Mouse (Mus musculus): ENCODE measurements around the gene Lgals9. TPM values are rescaled to one million over a fixed set of nuclear protein-coding genes. Genes with fewer than 3 reads are reported as not detected.

Lgals9 gene
- polyA plus RNA-seq, 1 experiment: 10.7 TPM

DNA sequence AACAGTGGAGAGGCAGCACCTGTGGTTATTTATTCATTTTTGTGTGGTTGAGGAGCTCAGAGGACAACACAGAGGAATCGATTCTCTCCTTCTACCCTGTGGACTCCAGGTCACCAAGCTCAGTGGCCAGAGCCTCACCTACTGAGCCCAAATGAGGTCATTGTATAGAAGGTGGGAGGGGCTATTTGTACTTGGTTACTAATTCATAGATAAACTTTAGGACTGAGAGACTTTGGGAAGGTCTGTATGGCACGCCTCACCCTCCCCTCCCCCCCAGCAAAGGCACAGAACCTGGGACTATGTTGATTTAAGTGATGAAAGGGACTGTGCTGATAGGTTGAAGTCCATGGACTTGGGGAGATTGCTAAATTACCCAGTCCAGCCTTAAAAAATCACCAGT lies 2.7 kb downstream of the Lgals9 start:
- H3K4me1 ChIP-seq (ENCODE audit: control insufficient read depth, insufficient read depth, low read length): no peaks in the 10 kb centered on the region
- no peak for TF ChIP-seq CTCF (IDR thresholded peaks at IDR 0.05; ENCODE audit: low read depth, low read length)
- no peak for TF ChIP-seq EP300 (IDR thresholded peaks at IDR 0.05; ENCODE audit: insufficient read depth, low read depth, low read length)
- no peak for TF ChIP-seq POLR2A (IDR thresholded peaks at IDR 0.05; ENCODE audit: insufficient read depth, low read length)
- H3K4me3 ChIP-seq (ENCODE audit: low read depth, low read length): no peak overlapping the region

DNA sequence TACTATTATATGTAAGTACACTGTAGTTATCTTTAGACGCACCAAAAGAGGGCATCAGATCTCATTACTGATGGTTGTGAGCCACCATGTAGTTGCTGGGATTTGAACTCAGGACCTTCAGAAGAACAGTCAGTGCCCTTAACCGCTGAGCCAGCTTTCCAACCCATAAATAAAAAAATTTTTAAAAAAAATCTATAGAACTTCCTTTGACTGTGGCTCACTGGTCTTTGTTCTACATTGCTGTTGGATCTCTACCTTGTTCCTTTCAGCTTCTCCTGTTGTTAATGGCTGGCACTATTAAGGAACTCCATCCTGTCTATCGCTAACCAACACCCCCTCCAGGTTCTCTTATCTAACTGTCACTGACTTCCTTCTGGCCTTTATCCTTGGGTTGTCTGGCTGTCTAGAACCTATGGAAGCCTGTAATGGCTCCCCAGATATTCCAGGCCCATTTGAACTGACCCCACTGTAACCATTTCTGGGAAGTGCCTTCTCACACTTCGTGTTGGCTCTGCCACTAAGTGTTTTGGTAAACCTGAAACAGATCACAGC lies 4.6 kb downstream of the Lgals9 start:
- Histone ChIP-seq H3K4me3 (ENCODE audit: low read depth, low read length) (no peak overlapping the region), H3K4me1 (ENCODE audit: control insufficient read depth, insufficient read depth, low read length) (no peaks in the 10 kb centered on the region), H3K27me3 (ENCODE audit: control insufficient read depth, insufficient read depth, low read length, poor library complexity, severe bottlenecking) (no peaks in the 10 kb centered on the region), H3K9me3 (replicated peaks; ENCODE audit: control insufficient read depth, insufficient read depth, low read length, poor library complexity, severe bottlenecking) (no peaks in the 10 kb centered on the region), H3K36me3 (ENCODE audit: control insufficient read depth, insufficient read depth, low read length, poor library complexity, severe bottlenecking) (no peaks in the 10 kb centered on the region), H3K27ac (ENCODE audit: insufficient read depth, low read length) (no peak overlapping the region), H3K9ac (ENCODE audit: low read depth, poor library complexity, severe bottlenecking) (no peak overlapping the region)
- no peak for TF ChIP-seq CTCF (IDR thresholded peaks at IDR 0.05; ENCODE audit: low read depth, low read length)
- TF ChIP-seq EP300 (IDR thresholded peaks at IDR 0.05; ENCODE audit: insufficient read depth, low read depth, low read length): no peak
- TF ChIP-seq POLR2A (IDR thresholded peaks at IDR 0.05; ENCODE audit: insufficient read depth, low read length): no peak

More for the DNA sequence above, 2.7 kb downstream of the Lgals9 start:
- Histone ChIP-seq H3K36me3 (ENCODE audit: control insufficient read depth, insufficient read depth, low read length, poor library complexity, severe bottlenecking) (no peaks in the 10 kb centered on the region), H3K9ac (ENCODE audit: low read depth, poor library complexity, severe bottlenecking) (no peak overlapping the region), H3K27me3 (ENCODE audit: control insufficient read depth, insufficient read depth, low read length, poor library complexity, severe bottlenecking) (no peaks in the 10 kb centered on the region), H3K9me3 (replicated peaks; ENCODE audit: control insufficient read depth, insufficient read depth, low read length, poor library complexity, severe bottlenecking) (no peaks in the 10 kb centered on the region), H3K27ac (ENCODE audit: insufficient read depth, low read length) (no peak overlapping the region)

DNA sequence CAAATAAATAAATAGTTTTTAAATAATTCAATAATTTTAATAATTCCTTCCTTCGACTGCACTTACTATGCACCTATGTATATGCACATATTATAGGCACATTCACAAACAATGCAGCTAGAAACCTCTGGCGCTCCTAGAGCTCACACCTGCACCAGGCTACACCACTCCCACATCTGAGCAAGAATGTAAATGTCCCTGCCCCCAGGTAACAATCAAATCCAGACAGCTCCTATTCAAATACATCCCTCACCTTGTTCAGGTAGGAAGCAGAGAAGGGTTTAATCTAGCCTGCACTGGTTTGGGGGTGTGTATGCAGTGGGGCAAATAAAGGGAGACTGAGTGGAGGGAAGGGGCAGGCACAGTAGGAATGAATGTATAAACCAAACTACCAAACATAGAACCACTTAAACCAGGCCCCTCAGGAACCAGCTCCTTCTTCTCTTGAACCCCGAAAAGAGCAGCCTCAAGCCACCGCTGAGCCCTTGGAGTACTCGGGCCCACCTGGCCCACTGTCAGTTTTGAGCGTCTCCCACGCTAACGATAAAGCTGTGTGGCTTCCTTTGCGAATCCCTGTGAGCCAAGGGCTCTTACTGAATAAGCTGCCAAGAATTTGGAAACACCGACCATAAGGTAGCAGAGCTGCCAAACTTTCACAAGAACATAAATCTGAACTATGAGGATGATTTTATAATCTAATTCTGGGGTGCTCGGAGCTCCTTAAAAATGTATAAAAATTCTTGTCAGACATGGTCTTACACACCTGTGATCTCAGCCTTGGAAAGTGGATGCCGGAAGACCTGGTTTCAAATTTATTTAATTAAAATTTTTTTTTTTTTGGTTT lies 6.3 kb downstream of the Lgals9 start:
- H3K9me3 ChIP-seq (replicated peaks; ENCODE audit: control insufficient read depth, insufficient read depth, low read length, poor library complexity, severe bottlenecking): no peaks in the 10 kb centered on the region
- peak; percentile 64 for TF ChIP-seq EP300 (IDR thresholded peaks at IDR 0.05; ENCODE audit: insufficient read depth, low read depth, low read length)
- TF ChIP-seq POLR2A (IDR thresholded peaks at IDR 0.05; ENCODE audit: insufficient read depth, low read length): no peak

DNA sequence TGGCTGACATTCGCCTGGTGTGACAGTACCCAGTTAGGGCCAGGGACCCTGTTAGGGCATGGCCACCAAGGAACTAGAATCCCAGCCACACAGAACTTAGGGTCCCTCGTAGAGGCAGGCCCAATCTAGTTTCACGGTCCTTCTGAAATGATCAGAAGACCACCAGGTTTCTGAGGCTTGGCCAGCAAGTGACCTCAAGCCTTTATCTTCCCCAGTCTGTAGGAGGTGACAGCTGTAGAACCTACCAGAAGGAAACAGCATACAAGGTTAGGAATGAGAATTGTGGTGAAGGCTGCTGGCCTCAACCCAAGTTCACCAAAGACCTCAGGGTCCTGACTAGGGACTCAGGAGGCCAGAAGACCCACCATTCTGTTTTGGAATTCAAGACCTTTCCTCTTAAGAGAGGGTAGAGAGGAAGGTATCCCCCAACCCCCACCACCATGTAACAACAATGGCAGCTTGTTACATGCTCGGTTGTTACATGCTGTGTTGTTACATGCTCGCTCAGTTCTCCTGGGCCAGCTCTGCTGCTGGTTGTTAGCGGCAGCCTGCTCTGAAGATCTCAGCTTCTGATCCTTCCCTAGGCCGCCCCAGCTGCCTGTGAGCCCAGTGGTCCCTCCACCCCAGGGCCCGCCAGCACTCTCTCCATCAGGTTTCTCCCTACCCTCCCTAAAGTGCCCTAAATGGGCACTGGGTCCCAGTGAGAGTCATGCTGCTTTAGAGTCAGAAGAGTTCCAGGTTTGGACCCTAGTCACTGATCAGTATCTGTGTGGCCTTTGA lies 7.8 kb downstream of the Lgals9 start:
- no peaks in the 10 kb centered on the region for H3K9me3 ChIP-seq (replicated peaks; ENCODE audit: control insufficient read depth, insufficient read depth, low read length, poor library complexity, severe bottlenecking)
- H3K4me3 ChIP-seq (ENCODE audit: low read depth, low read length): no peak overlapping the region
- no peaks in the 10 kb centered on the region for H3K27me3 ChIP-seq (ENCODE audit: control insufficient read depth, insufficient read depth, low read length, poor library complexity, severe bottlenecking)
- no peaks in the 10 kb centered on the region for H3K4me1 ChIP-seq (ENCODE audit: control insufficient read depth, insufficient read depth, low read length)
- no peak overlapping the region for H3K9ac ChIP-seq (ENCODE audit: low read depth, poor library complexity, severe bottlenecking)
- H3K27ac ChIP-seq (ENCODE audit: insufficient read depth, low read length): peak overlapping the region; percentile 65
- no peak for TF ChIP-seq CTCF (IDR thresholded peaks at IDR 0.05; ENCODE audit: low read depth, low read length)
- no peak for TF ChIP-seq POLR2A (IDR thresholded peaks at IDR 0.05; ENCODE audit: insufficient read depth, low read length)
- TF ChIP-seq EP300 (IDR thresholded peaks at IDR 0.05; ENCODE audit: insufficient read depth, low read depth, low read length): no peak
- no peaks in the 10 kb centered on the region for H3K36me3 ChIP-seq (ENCODE audit: control insufficient read depth, insufficient read depth, low read length, poor library complexity, severe bottlenecking)

More for the DNA sequence above, 6.3 kb downstream of the Lgals9 start:
- H3K4me3 ChIP-seq (ENCODE audit: low read depth, low read length): no peak overlapping the region
- no peaks in the 10 kb centered on the region for H3K27me3 ChIP-seq (ENCODE audit: control insufficient read depth, insufficient read depth, low read length, poor library complexity, severe bottlenecking)
- H3K36me3 ChIP-seq (ENCODE audit: control insufficient read depth, insufficient read depth, low read length, poor library complexity, severe bottlenecking): no peaks in the 10 kb centered on the region
- no peak overlapping the region for H3K9ac ChIP-seq (ENCODE audit: low read depth, poor library complexity, severe bottlenecking)
- peak overlapping the region; percentile 76 for H3K27ac ChIP-seq (ENCODE audit: insufficient read depth, low read length)
- H3K4me1 ChIP-seq (ENCODE audit: control insufficient read depth, insufficient read depth, low read length): no peaks in the 10 kb centered on the region

DNA sequence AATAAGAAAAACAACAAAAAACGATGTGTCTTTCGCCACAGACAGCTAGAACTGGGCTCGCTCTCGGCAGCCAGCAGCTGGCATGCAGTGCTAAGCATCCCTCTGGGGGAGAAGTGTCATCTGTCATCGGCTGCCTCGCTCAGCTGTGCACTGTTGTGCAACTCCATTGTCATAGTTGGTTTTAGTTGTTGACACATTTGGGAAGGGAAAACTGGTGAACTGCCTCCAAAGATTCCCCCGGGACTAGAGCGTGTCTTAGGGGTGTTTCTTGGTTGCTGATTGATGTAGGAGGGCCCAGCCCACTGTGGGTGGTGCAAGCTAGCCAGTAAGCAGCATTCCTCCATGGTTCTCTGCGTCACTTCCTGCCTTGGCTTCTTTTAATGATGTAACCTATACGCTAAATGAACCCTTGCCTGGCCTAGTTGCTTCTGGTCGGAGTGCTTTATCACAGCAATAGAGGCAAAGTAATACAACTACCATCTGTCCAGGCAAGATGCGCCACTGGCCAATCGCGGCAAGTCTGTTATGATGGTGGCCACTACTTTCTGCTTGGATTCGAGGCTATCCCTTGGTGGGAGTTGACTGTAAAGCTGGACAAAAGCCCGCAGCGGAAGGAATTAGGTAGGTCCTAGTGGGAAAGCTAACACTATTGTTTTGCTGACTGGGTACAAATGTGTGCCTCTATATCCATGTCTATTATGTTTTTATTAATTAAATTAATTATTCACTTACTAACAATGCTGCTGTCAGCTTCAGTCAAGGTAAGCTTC lies 11.2 kb downstream of the Lgals9 start:
- H3K27ac ChIP-seq (ENCODE audit: insufficient read depth, low read length): peak overlapping the region; percentile 23; the same call in 1 of the 2 replicates

More for the DNA sequence above, 11.2 kb downstream of the Lgals9 start:
- H3K4me1 ChIP-seq (ENCODE audit: control insufficient read depth, insufficient read depth, low read length): no peaks in the 10 kb centered on the region
- H3K27me3 ChIP-seq (ENCODE audit: control insufficient read depth, insufficient read depth, low read length, poor library complexity, severe bottlenecking): no peaks in the 10 kb centered on the region
- peak overlapping the region; percentile 89 for H3K4me3 ChIP-seq (ENCODE audit: low read depth, low read length)
- H3K9me3 ChIP-seq (replicated peaks; ENCODE audit: control insufficient read depth, insufficient read depth, low read length, poor library complexity, severe bottlenecking): no peaks in the 10 kb centered on the region
- H3K9ac ChIP-seq (ENCODE audit: low read depth, poor library complexity, severe bottlenecking): peak overlapping the region; percentile 25; the same call in 1 of the 2 replicates
- TF ChIP-seq CTCF (IDR thresholded peaks at IDR 0.05; ENCODE audit: low read depth, low read length): no peak
- TF ChIP-seq EP300 (IDR thresholded peaks at IDR 0.05; ENCODE audit: insufficient read depth, low read depth, low read length): 0 out of 2 replicates have a peak, but pooled peaks have one; percentile 2
- no peak for TF ChIP-seq POLR2A (IDR thresholded peaks at IDR 0.05; ENCODE audit: insufficient read depth, low read length)
- no peaks in the 10 kb centered on the region for H3K36me3 ChIP-seq (ENCODE audit: control insufficient read depth, insufficient read depth, low read length, poor library complexity, severe bottlenecking)

Data from ES-Bruce4 (cell line).